Mouse (Mus musculus) neural tube, embryonic 15.5 days (tissue): Measurements from ENCODE around the gene Traf7. TPM values are rescaled to one million over a fixed set of nuclear protein-coding genes. Genes with fewer than 3 reads are reported as not detected.

Source experiments
- ATAC-seq: fragments of 200-750 bp; cut with Nextera tagmentation; 2 replicates; pipeline ENCODE4 v1.8.0; 2017; ENCODE audit warnings: mild to moderate bottlenecking, moderate TSS enrichment, moderate library complexity; ENCODE audit not compliant: low FRiP score
- H3K27ac ChIP-seq: fragments of 300-500 bp; sonication (generic); replicated peaks from 2 replicates; pipeline ENCODE4 v1.5.1; 2015; ENCODE audit warnings: mild to moderate bottlenecking, inconsistent platforms
- H3K27me3 ChIP-seq: fragments of 300-500 bp; sonication (generic); replicated peaks from 2 replicates; pipeline ENCODE4 v1.6.1; 2015; ENCODE audit warnings: inconsistent platforms
- H3K36me3 ChIP-seq: fragments of 300-500 bp; sonication (generic); 2 replicates; pipeline ENCODE4 v1.6.1; 2015; ENCODE audit warnings: inconsistent platforms
- H3K4me1 ChIP-seq: fragments of 300-500 bp; sonication (generic); 2 replicates; pipeline ENCODE4 v1.6.1; 2015; ENCODE audit warnings: inconsistent platforms
- H3K4me2 ChIP-seq: fragments of 300-500 bp; sonication (generic); 2 replicates; pipeline ENCODE4 v1.6.1; 2015; ENCODE audit warnings: inconsistent platforms, mild to moderate bottlenecking, moderate library complexity
- H3K4me3 ChIP-seq: fragments of 300-500 bp; sonication (generic); replicated peaks from 2 replicates; pipeline ENCODE4 v1.5.1; 2015; ENCODE audit warnings: mild to moderate bottlenecking, inconsistent platforms
- H3K9ac ChIP-seq: fragments of 300-500 bp; sonication (generic); replicated peaks from 2 replicates; pipeline ENCODE4 v1.6.1; 2015; ENCODE audit warnings: mild to moderate bottlenecking, inconsistent platforms
- H3K9me3 ChIP-seq: fragments of 300-500 bp; sonication (generic); replicated peaks from 2 replicates; pipeline ENCODE4 v1.6.1; 2016; ENCODE audit warnings: inconsistent platforms
- WGBS: fragments of 180-500 bp; shearing (Covaris S2); methylation state at CpG from one replicate; pipeline ENCODE4 v1.1.7; 2015; ENCODE audit warnings: mixed read lengths; 5-methylcytosine and 5-hydroxymethylcytosine counted together
- polyA plus RNA-seq: library from polyadenylated mRNA; unstranded; fragments of >200 nt; fragmentation: Nextera tagmentation; extraction: Ambion mirVana; gene quantifications from 2 replicates; pipeline ENCODE4 v1.2.1, GENCODE M21; 2015

Gene Traf7
- 83.2 and 89.4 TPM in 2 replicates for polyA plus RNA-seq

DNA sequence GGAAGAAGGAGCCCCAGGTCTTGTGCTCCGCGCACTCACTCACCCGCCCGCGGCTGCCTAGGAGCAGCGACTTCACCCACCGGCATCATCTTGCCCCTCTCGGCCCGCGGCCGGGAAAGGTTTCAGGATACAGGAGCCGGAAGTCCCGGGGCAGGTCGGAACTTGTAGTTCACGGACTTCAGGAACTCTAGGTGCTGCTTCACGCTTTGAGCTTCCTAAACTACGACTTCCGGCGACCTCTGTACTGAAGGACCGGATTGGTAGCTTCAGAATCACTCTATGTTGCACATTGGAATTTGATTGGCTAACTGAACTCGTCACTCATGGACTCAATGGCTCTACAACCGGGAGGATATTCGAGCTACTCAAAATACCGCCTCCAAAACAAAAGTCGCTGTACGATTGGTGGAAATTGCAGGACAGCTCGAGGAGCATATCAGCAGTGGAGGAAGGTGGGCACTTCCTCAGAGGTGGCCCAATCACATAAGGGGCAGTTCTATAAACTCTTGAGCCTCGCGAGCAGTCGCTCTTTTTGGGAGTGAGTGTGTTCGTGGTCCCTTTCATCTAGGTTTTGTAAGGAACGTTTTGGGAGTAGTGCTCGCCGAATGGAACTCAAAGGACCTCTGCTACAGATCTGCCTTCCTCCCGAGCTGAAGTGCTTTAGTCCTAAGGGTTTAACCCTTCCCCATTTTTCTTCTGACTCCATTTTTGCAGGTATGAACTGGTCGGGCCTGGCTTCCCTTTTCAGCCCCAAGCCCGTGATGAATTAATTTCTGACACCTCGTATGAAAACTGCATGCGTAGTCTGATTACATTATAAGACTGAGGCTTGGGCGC is at the start of gene Traf7:
TSS of gene Traf7 (minus strand) at position 216 of the 837 bp plus-strand sequence.
- Histone ChIP-seq H3K4me2 (peak within 1 kb of the TSS; percentile 81), H3K4me3 (peak within 1 kb of the TSS; percentile 97), H3K9ac (peak within 1 kb of the TSS; percentile 96), H3K9me3 (no peaks in the 10 kb centered on the region), H3K36me3 (peaks cover 4% of the 10 kb centered on the region; the same call in 1 of the 2 replicates), H3K27ac (peak within 1 kb of the TSS; percentile 89), H3K4me1 (peaks cover 72% of the 10 kb centered on the region), H3K27me3 (no peaks in the 10 kb centered on the region)
- WGBS, result under 1% methylated on average over 40 of the region's 40 CpGs
- peak; percentile 96 for ATAC-seq

DNA sequence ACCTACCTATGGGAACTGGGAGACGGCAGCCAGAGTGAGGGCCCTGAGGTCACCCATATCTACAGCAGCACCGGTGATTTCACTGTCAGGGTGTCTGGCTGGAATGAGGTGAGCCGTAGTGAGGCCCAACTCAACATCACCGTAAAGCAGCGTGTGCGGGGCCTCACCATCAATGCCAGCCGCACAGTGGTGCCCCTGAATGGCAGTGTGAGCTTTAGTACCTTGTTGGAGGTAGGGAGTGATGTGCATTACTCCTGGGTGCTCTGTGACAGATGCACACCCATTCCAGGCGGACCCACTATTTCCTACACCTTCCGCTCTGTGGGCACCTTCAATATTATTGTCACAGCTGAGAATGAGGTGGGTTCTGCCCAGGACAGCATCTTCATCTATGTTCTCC is 46.1 kb upstream of the Traf7 start:
- WGBS, result 96% methylated on average over 9 of the region's 9 CpGs
- no peak overlapping the region for H3K4me2 ChIP-seq
- H3K9me3 ChIP-seq, result no peaks in the 10 kb centered on the region
- H3K27me3 ChIP-seq, result no peaks in the 10 kb centered on the region
- no peaks in the 10 kb centered on the region for H3K4me1 ChIP-seq
- no peak for ATAC-seq
- H3K36me3 ChIP-seq, result peaks cover 96% of the 10 kb centered on the region
- no peak overlapping the region for H3K9ac ChIP-seq
- H3K27ac ChIP-seq, result no peak overlapping the region
- H3K4me3 ChIP-seq, result no peak overlapping the region

DNA sequence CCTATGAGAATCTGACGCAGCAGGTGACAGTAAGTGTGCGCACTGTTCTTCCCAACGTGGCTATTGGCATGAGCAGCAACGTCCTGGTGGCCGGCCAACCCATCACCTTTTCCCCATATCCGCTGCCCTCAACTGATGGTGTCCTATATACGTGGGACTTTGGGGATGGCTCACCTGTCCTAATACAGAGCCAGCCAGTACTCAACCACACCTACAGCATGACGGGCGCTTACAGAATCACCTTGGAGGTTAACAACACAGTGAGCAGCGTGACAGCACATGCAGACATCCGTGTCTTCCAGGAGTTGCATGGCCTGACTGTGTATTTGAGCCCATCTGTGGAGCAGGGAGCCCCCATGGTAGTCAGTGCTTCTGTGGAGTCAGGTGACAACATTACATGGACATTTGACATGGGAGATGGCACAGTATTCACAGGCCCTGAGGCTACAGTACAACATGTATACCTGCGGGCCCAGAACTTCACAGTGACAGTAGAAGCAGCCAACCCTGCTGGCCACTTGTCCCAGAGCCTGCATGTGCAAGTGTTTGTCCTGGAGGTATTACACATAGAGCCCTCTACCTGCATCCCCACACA is 45.0 kb upstream of the Traf7 start:
- Histone ChIP-seq H3K9ac (no peak overlapping the region), H3K36me3 (peaks cover 94% of the 10 kb centered on the region), H3K9me3 (no peaks in the 10 kb centered on the region), H3K4me3 (no peak overlapping the region), H3K4me1 (no peaks in the 10 kb centered on the region), H3K4me2 (no peak overlapping the region), H3K27me3 (no peaks in the 10 kb centered on the region), H3K27ac (no peak overlapping the region)
- ATAC-seq, result no peak
- 98% methylated on average over 12 of the region's 12 CpGs for WGBS

GRCm38 (mm10) chr17:24569837-24570236 is 42.1 kb upstream of the Traf7 start:
- H3K9me3 ChIP-seq, result no peaks in the 10 kb centered on the region
- H3K36me3 ChIP-seq, result peaks cover 78% of the 10 kb centered on the region
- 94% methylated on average over 4 of the region's 4 CpGs for WGBS
- H3K27me3 ChIP-seq, result no peaks in the 10 kb centered on the region
- H3K4me3 ChIP-seq, result no peak overlapping the region
- 0 out of 2 replicates have a peak, but pooled peaks cover 3% of the 10 kb centered on the region for H3K4me1 ChIP-seq
- ATAC-seq, result no peak
- H3K27ac ChIP-seq, result no peak overlapping the region
- no peak overlapping the region for H3K9ac ChIP-seq
- no peak overlapping the region for H3K4me2 ChIP-seq

DNA sequence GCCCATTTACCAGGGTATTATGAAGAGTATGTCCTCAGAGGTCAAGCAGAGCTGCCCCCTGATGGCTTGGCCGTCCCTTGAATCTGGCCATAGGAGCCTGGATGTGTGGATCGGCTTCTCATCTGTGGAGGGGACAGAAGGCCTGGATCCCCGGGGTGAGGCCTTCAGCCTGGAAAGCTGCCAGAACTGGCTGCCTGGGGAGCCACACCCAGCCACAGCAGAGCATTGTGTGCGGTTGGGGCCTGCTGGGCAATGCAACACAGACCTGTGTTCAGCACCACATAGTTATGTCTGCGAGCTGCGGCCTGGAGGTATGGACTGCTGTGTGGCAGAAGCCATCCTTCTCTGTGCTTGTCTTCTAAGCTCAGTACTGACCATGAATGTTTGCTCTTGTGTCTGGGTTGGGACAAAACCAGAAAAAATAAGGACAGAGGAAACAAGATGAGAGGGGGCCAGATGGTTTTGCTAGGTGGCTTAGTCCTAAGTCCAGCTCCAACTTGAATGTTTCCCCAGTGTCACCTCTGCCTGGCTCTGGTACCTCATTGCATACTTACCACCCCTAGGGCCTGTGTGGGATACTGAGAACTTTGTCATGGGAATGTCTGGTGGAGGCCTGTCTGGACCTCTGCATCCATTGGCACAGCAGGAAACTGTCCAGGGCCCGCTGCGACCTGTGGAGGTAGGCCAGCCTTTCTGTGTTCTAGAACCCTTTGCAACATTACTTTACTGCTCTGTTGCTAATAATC is 39.5 kb upstream of the Traf7 start:
- Histone ChIP-seq H3K36me3 (peaks cover 57% of the 10 kb centered on the region), H3K4me1 (0 out of 2 replicates have a peak, but pooled peaks cover 6% of the 10 kb centered on the region), H3K9me3 (no peaks in the 10 kb centered on the region), H3K9ac (no peak overlapping the region), H3K27ac (no peak overlapping the region), H3K4me3 (no peak overlapping the region), H3K4me2 (no peak overlapping the region), H3K27me3 (no peaks in the 10 kb centered on the region)
- WGBS, result 62% methylated on average over 8 of the region's 8 CpGs
- no peak for ATAC-seq

- Histone ChIP-seq H3K9me3 (no peaks in the 10 kb centered on the region), H3K4me2 (no peak overlapping the region), H3K27ac (no peak overlapping the region), H3K4me3 (no peak overlapping the region), H3K36me3 (peaks cover 43% of the 10 kb centered on the region), H3K9ac (no peak overlapping the region), H3K27me3 (no peaks in the 10 kb centered on the region), H3K4me1 (peaks cover 7% of the 10 kb centered on the region; the same call in 1 of the 2 replicates)
- no peak for ATAC-seq
- WGBS, result 84% methylated on average over 3 of the region's 3 CpGs
Observed at GRCm38 (mm10) chr17:24565792-24566191, 38.1 kb upstream of the Traf7 start.

DNA sequence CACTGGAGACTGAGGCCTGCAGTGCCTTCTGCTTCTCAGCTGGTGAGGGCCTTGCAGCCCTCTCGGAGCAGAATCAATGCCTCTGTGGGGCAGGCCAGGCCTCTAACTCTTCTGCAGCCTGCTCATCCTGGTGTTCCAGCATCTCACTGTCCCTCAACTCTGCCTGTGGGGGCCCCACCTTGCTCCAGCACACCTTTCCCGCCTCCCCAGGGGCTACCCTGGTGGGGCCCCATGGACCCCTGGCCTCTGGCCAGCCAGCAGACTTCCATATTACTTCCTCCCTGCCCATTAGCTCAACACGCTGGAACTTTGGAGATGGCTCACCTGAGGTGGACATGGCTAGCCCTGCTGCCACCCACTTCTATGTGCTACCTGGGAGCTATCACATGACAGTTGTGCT is 37.4 kb upstream of the Traf7 start:
- H3K4me1 ChIP-seq, result peaks cover 13% of the 10 kb centered on the region; the same call in 1 of the 2 replicates
- no peaks in the 10 kb centered on the region for H3K9me3 ChIP-seq
- H3K27me3 ChIP-seq, result no peaks in the 10 kb centered on the region
- no peak overlapping the region for H3K4me2 ChIP-seq
- H3K36me3 ChIP-seq, result peaks cover 36% of the 10 kb centered on the region
- H3K4me3 ChIP-seq, result no peak overlapping the region
- no peak overlapping the region for H3K27ac ChIP-seq
- 91% methylated on average over 3 of the region's 3 CpGs for WGBS
- no peak for ATAC-seq
- no peak overlapping the region for H3K9ac ChIP-seq

DNA sequence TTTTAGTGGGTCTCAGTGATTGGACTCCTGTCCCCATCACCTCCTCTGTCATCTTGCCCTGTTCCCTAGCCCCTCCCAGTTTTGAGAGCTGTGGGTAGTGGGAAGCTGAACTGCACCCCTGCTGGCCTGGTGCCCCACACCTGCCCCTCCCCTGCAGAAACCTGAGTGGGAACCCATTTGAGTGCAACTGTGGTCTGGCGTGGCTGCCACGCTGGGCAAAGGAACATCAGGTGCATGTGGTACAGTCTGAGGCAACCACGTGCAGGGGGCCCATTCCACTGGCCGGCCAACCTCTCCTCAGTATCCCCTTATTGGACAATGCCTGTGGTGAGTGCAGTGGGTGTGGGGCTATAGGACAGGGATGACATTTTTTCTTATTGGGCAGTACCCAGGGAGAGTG is 36.7 kb upstream of the Traf7 start:
- H3K4me3 ChIP-seq, result no peak overlapping the region
- H3K27me3 ChIP-seq, result no peaks in the 10 kb centered on the region
- peaks cover 29% of the 10 kb centered on the region for H3K36me3 ChIP-seq
- H3K27ac ChIP-seq, result no peak overlapping the region
- no peak for ATAC-seq
- no peak overlapping the region for H3K4me2 ChIP-seq
- WGBS, result 96% methylated on average over 4 of the region's 4 CpGs
- H3K9me3 ChIP-seq, result no peaks in the 10 kb centered on the region
- H3K9ac ChIP-seq, result no peak overlapping the region
- peaks cover 17% of the 10 kb centered on the region for H3K4me1 ChIP-seq

DNA sequence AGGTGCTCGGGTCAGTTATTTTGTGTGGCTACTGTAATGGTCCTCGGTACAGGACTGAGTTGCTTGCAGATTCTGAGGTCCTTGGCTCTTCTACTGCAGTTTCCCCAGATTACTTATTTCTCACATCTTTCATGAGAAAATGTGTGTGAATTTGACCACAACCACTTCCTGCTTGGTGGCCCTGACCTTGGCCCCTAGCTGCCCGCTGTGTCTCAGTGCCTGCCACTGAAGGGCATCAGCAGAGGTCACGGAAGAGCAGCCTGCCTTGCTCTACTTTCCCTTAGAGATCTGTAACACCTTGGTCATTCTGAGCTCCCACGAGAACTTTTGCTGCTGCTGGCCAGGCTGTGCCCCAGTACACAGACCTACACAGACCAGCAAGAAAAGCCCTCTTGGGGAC is 35.9 kb upstream of the Traf7 start:
- no peaks in the 10 kb centered on the region for H3K27me3 ChIP-seq
- ATAC-seq, result no peak
- H3K4me1 ChIP-seq, result peaks cover 25% of the 10 kb centered on the region
- H3K36me3 ChIP-seq, result peaks cover 22% of the 10 kb centered on the region
- WGBS, result 93% methylated on average over 5 of the region's 5 CpGs
- H3K4me2 ChIP-seq, result no peak overlapping the region
- H3K9me3 ChIP-seq, result no peaks in the 10 kb centered on the region
- H3K27ac ChIP-seq, result no peak overlapping the region
- no peak overlapping the region for H3K9ac ChIP-seq
- no peak overlapping the region for H3K4me3 ChIP-seq

DNA sequence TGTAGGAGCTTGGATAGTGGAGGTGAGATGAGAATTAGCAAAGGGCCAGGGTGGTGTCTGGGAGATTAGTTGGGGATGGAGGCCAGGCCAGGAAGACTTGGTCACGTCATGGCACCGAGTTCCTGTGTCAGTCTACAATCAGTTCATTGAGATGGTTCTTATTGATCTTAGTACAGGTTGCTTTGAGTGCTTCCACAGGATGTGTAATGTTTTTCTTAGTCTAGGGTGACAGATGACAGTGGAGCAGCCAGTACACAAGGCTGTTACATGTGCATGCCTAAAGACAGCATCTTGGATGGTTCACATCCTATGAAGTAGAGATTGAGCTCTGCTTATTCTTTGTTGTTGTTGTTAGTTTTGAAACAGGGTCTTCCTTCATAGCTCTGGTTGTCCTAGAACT is 33.9 kb upstream of the Traf7 start:
- H3K27ac ChIP-seq, result no peak overlapping the region
- H3K9ac ChIP-seq, result no peak overlapping the region
- 84% methylated on average over 2 of the region's 2 CpGs for WGBS

DNA sequence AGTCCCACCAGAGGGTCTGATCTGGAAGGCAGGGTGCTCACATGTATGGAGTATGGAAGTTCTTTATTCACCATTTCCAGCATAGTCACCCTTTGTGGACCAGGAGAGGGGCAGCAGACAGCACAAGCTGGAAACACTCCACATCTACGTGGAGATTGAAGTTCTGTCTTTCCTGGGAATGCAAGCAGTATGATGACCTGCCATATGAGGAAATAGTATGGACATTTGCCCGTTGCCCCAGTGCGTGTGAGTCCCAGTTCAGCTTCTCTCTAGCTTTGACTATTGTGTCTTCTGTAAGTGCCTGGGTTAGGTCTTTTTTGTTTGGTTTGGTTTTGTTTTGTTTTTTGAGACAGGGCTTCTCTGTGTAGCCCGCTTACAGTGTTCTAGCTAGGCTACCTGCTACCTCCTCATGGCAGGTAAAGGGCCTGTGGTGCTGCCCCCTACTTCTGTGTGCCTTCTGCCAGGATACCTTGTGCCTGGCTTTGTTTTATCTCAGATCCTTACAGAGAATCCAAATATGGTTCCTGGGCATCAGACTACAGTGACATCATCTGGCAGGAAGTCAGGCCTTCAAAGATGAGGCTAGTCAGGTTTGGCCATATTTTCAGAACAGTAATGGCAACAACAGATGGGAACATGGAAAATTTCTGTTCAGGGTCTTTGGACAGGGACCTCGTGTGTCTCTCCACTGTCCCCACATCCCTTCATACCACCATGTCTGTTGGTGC is 32.7 kb upstream of the Traf7 start:
- H3K4me3 ChIP-seq, result no peak overlapping the region
- H3K27ac ChIP-seq, result peak overlapping the region; percentile 51; the same call in 1 of the 2 replicates
- WGBS, result 89% methylated on average over 5 of the region's 5 CpGs
- ATAC-seq, result no peak
- H3K4me2 ChIP-seq, result no peak overlapping the region
- no peak overlapping the region for H3K9ac ChIP-seq
- H3K36me3 ChIP-seq, result 0 out of 2 replicates have a peak, but pooled peaks cover 9% of the 10 kb centered on the region
- H3K4me1 ChIP-seq, result peaks cover 39% of the 10 kb centered on the region
- no peaks in the 10 kb centered on the region for H3K27me3 ChIP-seq
- H3K9me3 ChIP-seq, result no peaks in the 10 kb centered on the region

More for the DNA sequence above, 33.9 kb upstream of the Traf7 start:
- 0 out of 2 replicates have a peak, but pooled peaks cover 9% of the 10 kb centered on the region for H3K36me3 ChIP-seq
- H3K4me3 ChIP-seq, result no peak overlapping the region
- H3K9me3 ChIP-seq, result no peaks in the 10 kb centered on the region
- H3K27me3 ChIP-seq, result no peaks in the 10 kb centered on the region
- H3K4me1 ChIP-seq, result peaks cover 42% of the 10 kb centered on the region
- no peak for ATAC-seq
- no peak overlapping the region for H3K4me2 ChIP-seq
